Mouse (Mus musculus) kidney, adult 9 months (tissue): ENCODE measurements around the gene Tbx21.
A peak's percentile ranks its signal among the peaks of the same experiment; 100 is the strongest.

Source experiments
- DNase-seq: peaks from one replicate; pipeline ENCODE4 v3.0.0; 2022

Gene Tbx21

GRCm38 (mm10) chr11:97080291-97080690 is 34.8 kb downstream of the Tbx21 start:
- no peak for DNase-seq

- no peak for DNase-seq
Measured at GRCm38 (mm10) chr11:97078751-97079150, 36.4 kb downstream of the Tbx21 start.

GRCm38 (mm10) chr11:97074235-97074634 is 40.9 kb downstream of the Tbx21 start:
- no peak for DNase-seq

- DNase-seq = peak; percentile 50
Measured at GRCm38 (mm10) chr11:97072533-97072932, 42.6 kb downstream of the Tbx21 start.

GRCm38 (mm10) chr11:97071129-97071528 is 44.0 kb downstream of the Tbx21 start:
- DNase-seq = no peak

- DNase-seq = no peak
Measured at GRCm38 (mm10) chr11:97069770-97070169, 45.4 kb downstream of the Tbx21 start.

- no peak for DNase-seq
Measured at GRCm38 (mm10) chr11:97069333-97069732, 45.8 kb downstream of the Tbx21 start.

- no peak for DNase-seq
Measured at GRCm38 (mm10) chr11:97066656-97067360, 48.3 kb downstream of the Tbx21 start.

GRCm38 (mm10) chr11:97065538-97066295 is 49.4 kb downstream of the Tbx21 start:
- no peak for DNase-seq

GRCm38 (mm10) chr11:97063921-97064295 is 51.2 kb downstream of the Tbx21 start:
- no peak for DNase-seq

GRCm38 (mm10) chr11:97063274-97063920 is 51.7 kb downstream of the Tbx21 start:
- DNase-seq = no peak

GRCm38 (mm10) chr11:97052219-97052646 is 62.9 kb downstream of the Tbx21 start:
- DNase-seq = peak; percentile 61

GRCm38 (mm10) chr11:97050944-97051586 is 64.1 kb downstream of the Tbx21 start:
- no peak for DNase-seq

GRCm38 (mm10) chr11:97050216-97050943 is 64.8 kb downstream of the Tbx21 start, which contains the start of gene Osbpl7:
Osbpl7 (plus strand) TSS chr11:97050628.
- DNase-seq = peak; percentile 71

GRCm38 (mm10) chr11:97049492-97050085 is 65.5 kb downstream of the Tbx21 start:
- DNase-seq = no peak

GRCm38 (mm10) chr11:97048090-97048650 is 67.0 kb downstream of the Tbx21 start:
- DNase-seq = no peak
